Mouse (Mus musculus): ENCODE results near the gene Gm3327. TPM values are rescaled to one million over a fixed set of nuclear protein-coding genes. Genes with fewer than 3 reads are reported as not detected.
"Not testable (repeated sequence)": the region's sequence is repeated elsewhere in the genome, so short reads cannot be mapped to it uniquely, and the experiment has no call there.

Gene Gm3327
- not detected in 2 replicates for polyA plus RNA-seq (2016; fragmentation: Nextera tagmentation; extraction: Ambion mirVana)

- not testable (repeated sequence) for H3K4me1 ChIP-seq; H3K4me2 ChIP-seq (replicated peaks); H3K9ac ChIP-seq; ATAC-seq (ENCODE audit: low FRiP score, low read depth); H3K4me3 ChIP-seq; H3K36me3 ChIP-seq; H3K27me3 ChIP-seq (replicated peaks); H3K9me3 ChIP-seq; H3K27ac ChIP-seq
- WGBS, result 90% methylated on average over 4 of the region's 4 CpGs
These were observed at the start of gene Gm3327 for GRCm38 (mm10) chr14:44123551-44123950. Gene Gm3327 (plus strand): TSS chr14:44123851.

DNA sequence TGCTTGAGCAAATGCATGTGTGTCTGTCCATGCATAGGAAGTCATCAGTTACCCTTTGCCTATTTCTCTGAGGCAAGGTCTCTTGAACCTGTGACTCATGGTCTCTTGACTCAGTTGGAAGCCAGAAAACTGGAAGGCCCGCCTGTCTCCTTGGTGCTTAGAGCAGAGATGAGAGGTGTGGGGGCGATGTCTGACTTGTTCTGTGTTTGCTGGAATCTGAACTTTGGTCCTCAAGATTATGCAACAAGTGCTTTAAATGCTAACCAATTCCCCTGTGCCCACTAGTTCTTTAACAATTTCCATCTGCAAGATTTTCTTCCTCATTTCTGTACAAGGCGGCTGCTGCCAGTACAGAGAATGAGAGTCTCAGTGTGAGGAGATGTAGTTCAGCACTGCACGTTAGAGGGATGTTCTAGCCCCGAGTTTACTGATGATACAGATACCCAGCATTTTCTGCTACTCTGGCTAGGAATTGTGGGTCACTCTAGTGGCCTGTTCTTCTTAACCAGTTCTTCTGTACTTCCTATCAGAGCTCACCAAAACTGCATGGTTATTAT is 45.8 kb upstream of the Gm3327 start:
- H3K4me3 ChIP-seq; H3K36me3 ChIP-seq; H3K4me1 ChIP-seq; ATAC-seq (ENCODE audit: low FRiP score, low read depth); H3K9ac ChIP-seq; H3K4me2 ChIP-seq (replicated peaks); H3K27me3 ChIP-seq (replicated peaks); H3K27ac ChIP-seq; H3K9me3 ChIP-seq: not testable (repeated sequence)
- WGBS, result 83% methylated on average over 5 of the region's 5 CpGs

- H3K27ac ChIP-seq; H3K4me3 ChIP-seq; H3K4me1 ChIP-seq; H3K9ac ChIP-seq; H3K36me3 ChIP-seq; H3K9me3 ChIP-seq; H3K4me2 ChIP-seq (replicated peaks); ATAC-seq (ENCODE audit: low FRiP score, low read depth); H3K27me3 ChIP-seq (replicated peaks): not testable (repeated sequence)
- WGBS, result 89% methylated on average over 1 of the region's 1 CpGs
These were observed 37.1 kb upstream of the Gm3327 start for GRCm38 (mm10) chr14:44086588-44086987.

- 76% methylated on average over 2 of the region's 2 CpGs for WGBS
These were observed 36.1 kb upstream of the Gm3327 start for GRCm38 (mm10) chr14:44087535-44087934.

DNA sequence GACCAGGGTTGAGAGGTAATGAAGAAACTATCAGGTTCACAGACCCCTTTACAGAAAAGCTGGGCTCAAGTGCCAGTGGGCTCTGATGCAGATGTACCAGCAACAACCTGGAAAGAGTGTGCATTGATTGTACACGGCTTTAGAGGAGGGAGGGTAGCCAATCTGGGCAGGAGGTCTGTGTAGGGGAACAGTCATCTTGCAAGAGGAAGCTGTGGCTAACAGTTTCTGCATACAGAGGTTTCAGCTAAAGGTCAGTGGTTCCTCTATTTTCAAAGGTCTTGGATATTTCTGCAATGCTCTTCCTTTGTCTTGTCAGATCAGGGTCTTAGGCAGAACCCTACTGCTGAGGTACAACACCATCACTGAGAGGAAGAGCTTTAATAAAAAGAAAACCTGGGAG is 32.1 kb upstream of the Gm3327 start:
- H3K27ac ChIP-seq; H3K27me3 ChIP-seq (replicated peaks); H3K9me3 ChIP-seq; H3K4me3 ChIP-seq; ATAC-seq (ENCODE audit: low FRiP score, low read depth); H3K4me2 ChIP-seq (replicated peaks); H3K4me1 ChIP-seq; H3K9ac ChIP-seq; H3K36me3 ChIP-seq: not testable (repeated sequence)
- WGBS, result 72% methylated on average over 1 of the region's 1 CpGs

More at GRCm38 (mm10) chr14:44087535-44087934, 36.1 kb upstream of the Gm3327 start:
- H3K27ac ChIP-seq; H3K4me2 ChIP-seq (replicated peaks); H3K9ac ChIP-seq; H3K4me3 ChIP-seq; H3K36me3 ChIP-seq; ATAC-seq (ENCODE audit: low FRiP score, low read depth); H3K4me1 ChIP-seq; H3K27me3 ChIP-seq (replicated peaks); H3K9me3 ChIP-seq: not testable (repeated sequence)

GRCm38 (mm10) chr14:44094445-44094844 is 29.2 kb upstream of the Gm3327 start:
- H3K27ac ChIP-seq; H3K9me3 ChIP-seq; ATAC-seq (ENCODE audit: low FRiP score, low read depth); H3K4me2 ChIP-seq (replicated peaks); H3K27me3 ChIP-seq (replicated peaks); H3K4me1 ChIP-seq; H3K36me3 ChIP-seq; H3K9ac ChIP-seq; H3K4me3 ChIP-seq: not testable (repeated sequence)
- 61% methylated on average over 5 of the region's 5 CpGs for WGBS

GRCm38 (mm10) chr14:44100030-44100429 is 23.6 kb upstream of the Gm3327 start:
- not testable (repeated sequence) for H3K4me2 ChIP-seq (replicated peaks); ATAC-seq (ENCODE audit: low FRiP score, low read depth); H3K4me1 ChIP-seq; H3K4me3 ChIP-seq; H3K27ac ChIP-seq; H3K27me3 ChIP-seq (replicated peaks); H3K9ac ChIP-seq; H3K36me3 ChIP-seq; H3K9me3 ChIP-seq
- no CpG with 5 or more reads among the region's 1 CpGs for WGBS

DNA sequence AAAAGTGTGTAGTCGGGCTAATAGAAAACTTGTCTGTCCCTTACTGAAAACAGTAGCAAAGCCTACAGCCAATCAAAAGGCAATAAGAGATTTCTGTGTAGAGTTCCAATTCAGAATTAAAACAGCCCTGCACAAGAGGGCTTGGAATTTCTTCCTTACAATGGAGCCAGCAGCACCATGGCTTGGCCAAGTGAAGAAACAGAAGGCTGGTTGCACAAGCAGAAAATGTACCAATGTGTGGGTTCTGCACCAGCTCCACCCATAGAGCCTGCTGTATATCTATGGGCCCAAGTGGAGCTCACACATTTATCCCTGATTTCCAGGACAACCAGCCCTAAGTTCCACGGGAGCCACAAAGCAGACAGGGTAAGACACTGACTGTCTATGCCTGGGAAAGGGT is 21.3 kb upstream of the Gm3327 start, which contains the start of gene Ear2:
TSS of gene Ear2 (plus strand) at position 301 of the 400 bp plus-strand sequence.
- H3K4me3 ChIP-seq; H3K9me3 ChIP-seq; H3K36me3 ChIP-seq; H3K4me1 ChIP-seq; H3K27ac ChIP-seq; H3K27me3 ChIP-seq (replicated peaks); H3K9ac ChIP-seq; H3K4me2 ChIP-seq (replicated peaks); ATAC-seq (ENCODE audit: low FRiP score, low read depth): not testable (repeated sequence)
- WGBS, result 86% methylated on average over 2 of the region's 2 CpGs

DNA sequence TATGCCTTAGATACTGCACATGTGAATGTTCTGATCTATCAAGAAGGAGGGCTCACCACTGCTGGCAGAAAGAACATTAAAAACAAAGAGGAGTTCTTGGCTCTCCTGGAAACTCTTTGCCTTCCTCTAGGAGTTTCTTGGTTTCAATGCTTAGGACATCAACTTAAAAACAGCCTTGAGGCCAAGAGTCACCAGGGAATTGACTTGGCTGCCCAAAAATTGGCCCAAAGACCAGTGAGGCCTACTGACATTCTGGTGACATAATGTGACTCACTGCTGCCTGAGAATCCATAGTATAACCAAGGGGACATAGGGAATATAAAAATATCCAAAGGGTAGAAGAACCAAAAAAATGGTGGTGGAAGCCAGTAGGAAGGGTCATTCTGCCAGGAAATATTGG is 12.7 kb upstream of the Gm3327 start:
- Histone ChIP-seq H3K4me2 (replicated peaks) (no peak overlapping the region), H3K27ac (no peak overlapping the region), H3K9ac (no peak overlapping the region), H3K4me3 (no peak overlapping the region), H3K9me3 (no peaks in the 10 kb centered on the region), H3K27me3 (replicated peaks) (no peaks in the 10 kb centered on the region), H3K36me3 (no peaks in the 10 kb centered on the region), H3K4me1 (no peaks in the 10 kb centered on the region)
- no peak for ATAC-seq (ENCODE audit: low FRiP score, low read depth)

Other genes starting within 250 kb of the Gm3327 start
- gene Ear1, start 248.3 kb upstream of the Gm3327 start, polyA plus RNA-seq (2016; fragmentation: Nextera tagmentation; extraction: Ambion mirVana), result 0.56 TPM in 1 of 2 replicates, not detected in the other
- not detected in 2 replicates for gene Ear10, start 200.3 kb upstream of the Gm3327 start, polyA plus RNA-seq (2016; fragmentation: Nextera tagmentation; extraction: Ambion mirVana)
- gene Gm8113, start 198.5 kb upstream of the Gm3327 start, polyA plus RNA-seq (2016; fragmentation: Nextera tagmentation; extraction: Ambion mirVana), result 6.9 and 7.1 TPM in 2 replicates
- not detected in 2 replicates for gene Ang5, start 166.8 kb upstream of the Gm3327 start, polyA plus RNA-seq (2016; fragmentation: Nextera tagmentation; extraction: Ambion mirVana)
- not detected in 2 replicates for gene Ang6, start 121.6 kb upstream of the Gm3327 start, polyA plus RNA-seq (2016; fragmentation: Nextera tagmentation; extraction: Ambion mirVana)
- 0.28 and 0.29 TPM in 2 replicates for gene Ear2, start 21.2 kb upstream of the Gm3327 start, polyA plus RNA-seq (2016; fragmentation: Nextera tagmentation; extraction: Ambion mirVana)
- gene Gm8212, start 73.8 kb downstream of the Gm3327 start, polyA plus RNA-seq (2016; fragmentation: Nextera tagmentation; extraction: Ambion mirVana), result not detected in 2 replicates
- gene 4930503E14Rik, start 89.4 kb downstream of the Gm3327 start, polyA plus RNA-seq (2016; fragmentation: Nextera tagmentation; extraction: Ambion mirVana), result not detected in 2 replicates
- not detected in 2 replicates for gene Gm8220, start 161.7 kb downstream of the Gm3327 start, polyA plus RNA-seq (2016; fragmentation: Nextera tagmentation; extraction: Ambion mirVana)
- gene Gm5930, start 214.7 kb downstream of the Gm3327 start, polyA plus RNA-seq (2016; fragmentation: Nextera tagmentation; extraction: Ambion mirVana), result not detected in 2 replicates
- gene Gm8229, start 241.5 kb downstream of the Gm3327 start, polyA plus RNA-seq (2016; fragmentation: Nextera tagmentation; extraction: Ambion mirVana), result not detected in 2 replicates

Data from neural tube, embryonic 12.5 days (tissue).